Mouse (Mus musculus) Patski (cell line): ENCODE measurements around the gene Lrrc28. TPM values are rescaled to one million over a fixed set of nuclear protein-coding genes. Genes with fewer than 3 reads are reported as not detected.

Experiments
- ATAC-seq: fragments of 100-300 bp; one replicate; pipeline ENCODE4 v1.8.0; 2021
- CTCF ChIA-PET: fragments of 350-600 bp; sonication (Branson Sonifier 250); formaldehyde crosslinking; loops from one replicate; lab custom pipeline; 2022; ENCODE audit warnings: inconsistent platforms; lab: Charles Lee
- POLR2A ChIA-PET: fragments of 350-600 bp; sonication (Branson Sonifier 250); formaldehyde crosslinking; loops from one replicate; lab custom pipeline; 2022; ENCODE audit warnings: antibody characterized with exemption, inconsistent platforms; lab: Charles Lee
- DNase-seq: peaks from one replicate; pipeline ENCODE4 v3.0.0-alpha.2; 2011; ENCODE audit warnings: low read depth, low spot score
- H3K27me3 ChIP-seq: fragments of 371-371 bp; one replicate; pipeline ENCODE4 v1.5.1; 2021
- CTCF ChIP-seq: fragments of 100-300 bp; IDR thresholded peaks from one replicate; pipeline ENCODE4 v1.5.1; 2021
- in situ Hi-C: fragments of 300-500 bp; cut with MboI; formaldehyde crosslinking; loops from 3 replicates; pipeline ENCODE4 v1.11.1; 2018; ENCODE audit warnings: low pct_unique_long_range_greater_than_20kb, mixed read lengths
- polyA plus RNA-seq: library from polyadenylated mRNA; unstranded; gene quantifications from one replicate; pipeline ENCODE4 v1.2.3, GENCODE M21; 2021

The Lrrc28 gene
- 13.0 TPM for polyA plus RNA-seq

DNA sequence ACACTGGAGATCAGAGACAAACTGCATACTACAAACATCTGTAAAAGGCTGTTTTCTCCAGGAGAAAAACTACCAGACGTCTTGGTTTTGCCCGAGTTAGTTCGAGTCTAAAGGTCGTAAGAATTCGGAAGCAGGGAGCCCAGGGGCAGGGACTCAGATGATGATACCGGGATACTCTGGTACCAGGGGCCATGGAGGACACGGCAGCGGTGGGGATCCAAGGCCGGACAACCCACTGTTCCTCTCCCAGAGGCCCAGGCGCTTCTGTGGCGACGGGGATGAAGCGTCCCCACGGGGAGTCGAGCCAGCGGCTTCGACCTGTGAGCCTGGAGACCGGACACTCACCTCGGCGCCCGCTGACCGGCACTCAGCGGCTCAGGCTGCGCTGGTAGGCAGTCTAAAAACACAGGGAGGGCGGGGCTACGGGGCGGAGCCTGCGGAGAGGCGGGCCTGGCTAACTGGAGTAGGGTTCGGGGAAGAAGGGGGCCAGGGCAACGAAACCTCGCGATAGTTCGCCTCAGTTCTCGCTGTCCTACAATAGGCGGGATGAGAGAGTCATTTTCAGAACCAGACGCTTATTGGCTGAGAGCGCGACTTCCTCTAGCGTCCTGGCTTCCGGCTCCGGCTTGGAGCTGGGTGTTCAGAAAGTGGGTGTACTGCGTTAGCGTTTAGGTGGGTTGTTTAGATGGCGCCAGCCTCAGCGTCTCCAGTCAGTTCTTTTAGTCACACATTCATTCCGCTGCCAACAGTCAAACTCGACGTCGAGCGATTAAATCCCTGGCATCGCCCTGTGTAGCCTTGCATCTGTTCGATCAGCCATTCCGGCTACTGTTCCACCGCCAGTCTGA lies at the start of gene Lrrc28:
Gene Lrrc28, minus strand, starts transcription at position 436 of the 848 bp plus-strand sequence.
- TF ChIP-seq CTCF, result no peak
- DNase-seq (peak; percentile 97), ATAC-seq (peak; percentile 90)
- ChIA-PET POLR2A (interaction anchor here (1.0 to 1.1 kb wide), 2 partner anchors 114 to 591 kb away, joined by 3 read pairs; no protein-coding TSS in a partner anchor), CTCF (no interaction called here)
- no peaks in the 10 kb centered on the region for H3K27me3 ChIP-seq
- in situ Hi-C loops, result no loop called here

DNA sequence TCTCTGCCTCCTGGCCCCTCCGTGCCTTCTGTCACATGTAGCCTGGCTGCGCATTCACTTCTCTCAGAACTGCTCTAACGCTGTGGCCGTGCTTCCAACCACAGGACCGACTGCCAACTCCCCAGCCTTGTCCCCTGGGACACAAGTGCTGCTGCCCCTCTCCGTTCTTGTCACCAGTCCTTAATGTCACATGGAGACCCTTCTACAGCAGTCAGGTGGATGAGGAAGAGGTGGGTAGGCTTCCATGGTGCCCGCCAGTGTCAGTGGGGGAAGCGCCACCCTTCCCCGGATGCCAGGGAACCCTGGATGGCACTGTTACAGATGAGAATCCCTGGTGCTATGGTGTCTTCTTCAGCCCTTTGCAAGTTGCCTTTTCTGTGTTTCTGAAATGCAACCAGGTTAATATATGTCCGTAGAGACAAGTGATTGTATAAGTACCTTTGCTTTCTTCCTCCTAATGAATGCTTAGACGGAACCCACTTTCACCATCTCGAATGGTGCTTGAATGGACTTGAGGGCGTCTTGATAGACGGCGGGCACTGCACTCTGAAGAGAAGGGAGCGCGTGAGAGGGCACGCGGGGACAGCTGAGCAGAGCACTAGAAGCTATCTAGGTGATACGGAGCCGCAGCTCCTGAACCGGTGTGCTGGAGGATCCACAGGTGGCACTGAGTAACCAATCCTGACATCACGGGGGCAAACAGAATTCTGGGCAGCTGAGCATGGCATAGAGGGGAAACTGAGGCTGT lies 47.9 kb upstream of the Lrrc28 start:
- H3K27me3 ChIP-seq, result no peaks in the 10 kb centered on the region
- ChIA-PET POLR2A (no interaction called here), CTCF (no interaction called here)
- ATAC-seq (no peak), DNase-seq (no peak)
- in situ Hi-C loops, result no loop called here
- no peak for TF ChIP-seq CTCF

- DNase-seq (no peak), ATAC-seq (no peak)
- no peak for TF ChIP-seq CTCF
- POLR2A ChIA-PET, result interaction anchor here (1.1 kb wide), 1 partner anchor 11 kb away, joined by 3 read pairs; no protein-coding TSS in a partner anchor
- no peaks in the 10 kb centered on the region for H3K27me3 ChIP-seq
- CTCF ChIA-PET, result no interaction called here
- in situ Hi-C loops, result no loop called here
Observed at GRCm38 (mm10) chr7:67692141-67692540, 47.1 kb upstream of the Lrrc28 start.

GRCm38 (mm10) chr7:67691036-67691435 lies 46.0 kb upstream of the Lrrc28 start:
- ChIA-PET CTCF (interaction anchor here (0.9 to 1.5 kb wide), 2 partner anchors 11 to 15 kb away, joined by 3 to 6 read pairs; no protein-coding TSS in a partner anchor), POLR2A (interaction anchor here (0.6 kb wide), 1 partner anchor 39 kb away, joined by 3 read pairs; no protein-coding TSS in a partner anchor)
- no peak for TF ChIP-seq CTCF
- no peak for DNase-seq
- ATAC-seq, result no peak
- in situ Hi-C loops, result no loop called here
- no peaks in the 10 kb centered on the region for H3K27me3 ChIP-seq

GRCm38 (mm10) chr7:67689793-67690192 lies 44.7 kb upstream of the Lrrc28 start:
- no peak for ATAC-seq
- POLR2A ChIA-PET, result no interaction called here
- in situ Hi-C loops, result no loop called here

GRCm38 (mm10) chr7:67688281-67688680 lies 43.2 kb upstream of the Lrrc28 start:
- CTCF ChIA-PET, result interaction anchor here (1.4 to 3.2 kb wide), 3 partner anchors 16 to 71 kb away, joined by 3 to 14 read pairs (median 5); partner anchors contain the start of gene Synm
- in situ Hi-C loops, result no loop called here
- no peaks in the 10 kb centered on the region for H3K27me3 ChIP-seq
- no peak for ATAC-seq
- TF ChIP-seq CTCF, result no peak
- POLR2A ChIA-PET, result no interaction called here
- no peak for DNase-seq

More at GRCm38 (mm10) chr7:67689793-67690192, 44.7 kb upstream of the Lrrc28 start:
- no peaks in the 10 kb centered on the region for H3K27me3 ChIP-seq
- no peak for DNase-seq
- no peak for TF ChIP-seq CTCF
- CTCF ChIA-PET, result interaction anchor here (0.9 kb wide), 1 partner anchor 14 kb away, joined by 3 read pairs; no protein-coding TSS in a partner anchor

GRCm38 (mm10) chr7:67686545-67686944 lies 41.5 kb upstream of the Lrrc28 start:
- no peak for TF ChIP-seq CTCF
- no peaks in the 10 kb centered on the region for H3K27me3 ChIP-seq
- ChIA-PET CTCF (interaction anchor here (0.7 to 3.2 kb wide), 10 partner anchors 7 to 73 kb away, joined by 3 to 14 read pairs (median 3); partner anchors contain the start of gene Synm), POLR2A (interaction anchor here (0.7 to 1.4 kb wide), 3 partner anchors 13 to 72 kb away, joined by 3 read pairs; no protein-coding TSS in a partner anchor)
- DNase-seq (no peak), ATAC-seq (no peak)
- in situ Hi-C loops, result no loop called here

- no peaks in the 10 kb centered on the region for H3K27me3 ChIP-seq
- ChIA-PET CTCF (interaction anchor here (2.1 kb wide), 1 partner anchor 76 kb away, joined by 7 read pairs; the partner anchor contains the start of gene Synm), POLR2A (no interaction called here)
- no peak for TF ChIP-seq CTCF
- no peak for DNase-seq
- no peak for ATAC-seq
- in situ Hi-C loops, result no loop called here
Observed at GRCm38 (mm10) chr7:67683006-67683405, 37.9 kb upstream of the Lrrc28 start.

DNA sequence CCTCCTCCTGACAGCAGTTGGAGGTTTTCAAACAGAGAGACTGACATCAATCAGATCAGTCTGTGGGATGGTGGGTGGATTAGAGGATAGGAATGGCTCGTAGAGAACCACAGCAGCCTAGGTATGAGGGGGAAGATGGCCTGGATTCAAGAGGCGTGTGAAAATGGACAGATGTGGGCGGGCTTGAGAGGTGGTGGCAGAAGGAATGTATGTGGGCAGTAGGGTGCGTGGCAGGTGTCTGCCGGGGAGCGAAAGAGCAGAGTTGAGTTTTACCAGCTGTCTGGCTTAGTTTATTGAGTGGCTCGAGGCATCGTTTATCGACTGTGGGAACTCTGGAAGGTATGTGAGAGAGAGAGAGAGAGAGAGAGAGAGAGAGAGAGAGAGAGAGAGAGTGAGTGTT lies 36.0 kb upstream of the Lrrc28 start:
- ChIA-PET CTCF (no interaction called here), POLR2A (interaction anchor here (0.8 kb wide), 1 partner anchor 11 kb away, joined by 3 read pairs; no protein-coding TSS in a partner anchor)
- H3K27me3 ChIP-seq, result no peaks in the 10 kb centered on the region
- TF ChIP-seq CTCF, result no peak
- DNase-seq, result no peak
- in situ Hi-C loops, result no loop called here
- no peak for ATAC-seq

- DNase-seq (no peak), ATAC-seq (no peak)
- no peak for TF ChIP-seq CTCF
- ChIA-PET POLR2A (no interaction called here), CTCF (interaction anchor here (1.1 to 1.6 kb wide), 2 partner anchors 8 to 80 kb away, joined by 3 to 6 read pairs; partner anchors contain the start of gene Synm)
- in situ Hi-C loops, result loop anchor here (5.0 kb wide), 1 partner anchor 88 kb away; no protein-coding TSS in a partner anchor
- H3K27me3 ChIP-seq, result no peaks in the 10 kb centered on the region
Observed at GRCm38 (mm10) chr7:67678878-67679499, 33.9 kb upstream of the Lrrc28 start.
